Mouse (Mus musculus) frontal cortex, adult (tissue): ENCODE data around the gene Srebf1.

ENCODE experiments used
- ATAC-seq: cut with Nextera tagmentation; 2 replicates; pipeline ENCODE4 v1.9.2; 2017; ENCODE audit warnings: mild to moderate bottlenecking, moderate library complexity, mixed read lengths; ENCODE audit not compliant: low TSS enrichment

Srebf1 gene

GRCm38 (mm10) chr11:60222469-60223236, at the start of gene Srebf1:
TSS of gene Srebf1 (minus strand) at chr11:60222581.
- peak; percentile 25 for ATAC-seq

- no peak for ATAC-seq
Measured at GRCm38 (mm10) chr11:60268563-60268962, 46.2 kb upstream of the Srebf1 start.

DNA sequence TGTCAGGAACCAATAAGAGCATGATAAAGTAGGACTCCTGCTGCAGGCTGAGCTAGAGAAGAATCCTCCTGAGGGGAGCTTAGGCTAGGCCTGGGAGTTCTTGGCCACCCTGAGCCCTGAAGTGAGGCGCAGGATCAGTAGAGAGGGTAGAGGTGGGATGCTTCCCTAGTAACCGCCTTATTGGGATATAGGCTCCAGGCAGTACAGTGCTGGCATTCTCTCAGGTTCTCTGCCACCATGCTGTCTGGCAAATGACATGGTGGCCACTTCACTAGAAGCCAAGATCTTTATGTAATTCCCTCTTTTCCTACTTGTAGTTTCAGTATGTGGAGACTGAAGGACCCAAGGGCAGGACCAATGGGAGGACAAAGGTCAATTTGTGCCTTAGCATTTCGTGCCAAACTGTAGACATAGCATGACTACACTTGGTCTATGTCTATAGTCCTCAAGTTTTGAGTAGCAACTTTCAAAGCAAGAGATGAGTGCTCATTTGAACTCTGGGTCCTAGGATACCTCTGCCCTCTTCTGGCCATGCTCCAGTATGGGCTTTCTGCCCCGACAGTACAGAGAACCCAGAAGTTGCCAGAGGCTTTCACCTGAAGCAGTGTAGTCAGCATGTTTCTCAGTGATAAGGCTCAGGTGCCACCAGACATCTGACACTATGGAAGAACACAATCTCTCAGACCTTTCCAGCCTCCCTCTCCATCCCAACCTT, 43.0 kb upstream of the Srebf1 start:
- no peak for ATAC-seq

GRCm38 (mm10) chr11:60264651-60265050, 42.3 kb upstream of the Srebf1 start:
- no peak for ATAC-seq

DNA sequence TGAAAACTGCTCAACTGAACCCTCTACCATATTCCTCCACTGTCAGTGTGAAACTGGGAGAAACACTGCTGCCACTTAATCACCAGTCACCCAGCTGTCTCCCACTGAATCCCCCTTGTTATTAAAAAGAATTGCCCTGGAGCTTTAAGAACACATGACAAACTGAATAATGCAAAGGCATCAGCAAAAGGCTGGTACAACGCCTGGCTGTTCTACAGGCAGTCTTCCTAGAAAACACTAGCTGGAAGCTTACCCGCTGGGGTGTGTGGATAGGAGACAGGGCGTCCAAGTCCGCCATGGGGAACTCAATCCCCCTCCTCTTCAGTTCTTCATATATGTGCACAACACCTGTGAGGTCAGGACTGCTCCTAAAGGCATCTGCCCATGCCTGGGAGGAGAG, 40.0 kb upstream of the Srebf1 start:
- no peak for ATAC-seq

- peak; percentile 53; the same call in 1 of the 2 replicates for ATAC-seq
Measured at GRCm38 (mm10) chr11:60260743-60261142, 38.4 kb upstream of the Srebf1 start.

GRCm38 (mm10) chr11:60257696-60258095, 35.3 kb upstream of the Srebf1 start:
- no peak for ATAC-seq

DNA sequence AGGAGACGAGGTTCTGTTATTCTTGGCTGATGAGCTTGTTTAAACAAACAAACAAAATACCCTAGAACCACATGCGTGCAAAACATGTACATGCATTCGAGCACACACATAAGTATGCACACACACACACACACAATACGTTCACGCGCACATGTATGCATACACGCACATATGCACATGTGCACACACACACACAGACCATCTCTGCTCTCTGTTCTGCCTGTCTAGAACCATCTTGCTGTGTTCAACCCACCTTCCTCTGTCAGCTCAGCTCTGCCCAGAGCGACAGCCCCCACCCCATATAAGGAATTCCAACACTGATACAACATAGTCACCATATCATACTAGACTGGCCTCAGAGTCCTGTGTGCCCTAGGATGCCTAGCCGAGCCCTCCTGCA, 34.3 kb upstream of the Srebf1 start:
- ATAC-seq = no peak

- ATAC-seq = peak; percentile 25; the same call in 1 of the 2 replicates
Measured at GRCm38 (mm10) chr11:60256176-60256681, 33.8 kb upstream of the Srebf1 start.

DNA sequence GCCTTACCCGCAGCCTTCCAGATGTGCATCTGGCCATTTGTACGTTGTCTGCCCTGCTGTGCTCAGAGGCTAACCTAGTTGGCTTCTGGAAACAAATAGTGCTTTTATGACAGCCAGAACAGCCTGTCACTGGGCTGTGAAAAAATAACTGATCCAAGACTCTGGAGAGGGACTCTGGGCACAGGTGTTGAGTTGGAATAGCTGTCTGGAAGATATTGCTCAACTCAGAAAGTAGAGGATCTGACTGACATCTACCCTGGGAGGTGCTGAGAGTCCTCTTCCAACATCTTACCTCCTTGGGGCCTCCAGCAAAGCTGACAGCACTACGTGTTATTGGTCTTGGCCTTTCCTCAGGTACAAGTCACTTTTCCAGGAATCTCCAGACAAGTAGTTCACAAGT, 33.3 kb upstream of the Srebf1 start:
- no peak for ATAC-seq

DNA sequence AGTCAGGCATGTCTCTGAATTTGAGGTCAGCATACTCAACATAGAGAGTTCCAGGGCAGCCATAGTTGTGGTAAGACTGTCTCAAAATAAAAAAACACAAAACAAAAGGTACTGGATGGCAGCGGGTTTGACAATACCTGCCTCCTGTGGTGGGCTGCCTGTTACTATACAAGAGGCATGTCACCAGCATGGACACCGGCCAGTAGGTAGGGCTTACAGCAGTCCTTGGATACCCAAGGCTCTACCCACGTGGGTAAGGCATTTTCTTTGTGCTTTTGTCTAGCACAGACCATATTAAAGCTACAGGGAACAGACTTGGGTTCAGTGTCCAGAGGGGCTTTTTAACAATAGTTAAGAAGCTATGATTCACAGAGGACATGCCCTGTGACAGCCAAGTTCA, 32.8 kb upstream of the Srebf1 start:
- no peak for ATAC-seq

- no peak for ATAC-seq
Measured at GRCm38 (mm10) chr11:60254308-60254707, 31.9 kb upstream of the Srebf1 start.

GRCm38 (mm10) chr11:60253546-60253945, 31.2 kb upstream of the Srebf1 start:
- ATAC-seq = no peak

DNA sequence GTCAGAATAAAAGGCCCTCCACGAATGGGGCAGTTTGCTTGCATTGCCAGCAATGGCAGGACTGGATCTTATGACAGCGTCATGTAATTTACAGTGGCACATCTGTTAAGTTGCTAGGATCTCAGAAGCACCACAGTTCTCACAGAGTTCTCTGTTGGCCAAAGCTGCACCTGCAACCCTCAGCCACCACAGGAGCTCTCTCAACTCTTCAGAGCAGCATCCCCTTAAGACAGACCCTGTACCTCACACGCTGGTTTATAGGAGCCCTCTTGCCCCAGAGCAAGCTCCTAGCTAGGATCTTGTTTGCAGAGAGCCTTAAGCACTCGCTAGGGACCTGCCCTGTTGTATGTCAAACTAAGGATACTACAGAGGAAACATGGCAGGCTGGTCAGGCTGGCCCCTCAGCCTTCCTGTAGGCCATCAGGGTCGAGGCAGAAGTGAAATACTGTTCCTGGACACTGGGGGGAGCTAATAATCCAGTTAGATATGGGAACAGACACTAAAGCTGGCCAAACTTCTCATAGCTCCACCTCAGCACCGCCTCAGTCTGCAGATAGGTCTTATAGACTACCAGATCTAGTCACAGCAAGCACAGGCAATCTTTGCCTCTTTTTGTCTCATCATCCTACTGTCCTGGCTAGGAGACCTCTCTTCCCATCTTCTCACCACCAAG, 28.7 kb upstream of the Srebf1 start:
- no peak for ATAC-seq

DNA sequence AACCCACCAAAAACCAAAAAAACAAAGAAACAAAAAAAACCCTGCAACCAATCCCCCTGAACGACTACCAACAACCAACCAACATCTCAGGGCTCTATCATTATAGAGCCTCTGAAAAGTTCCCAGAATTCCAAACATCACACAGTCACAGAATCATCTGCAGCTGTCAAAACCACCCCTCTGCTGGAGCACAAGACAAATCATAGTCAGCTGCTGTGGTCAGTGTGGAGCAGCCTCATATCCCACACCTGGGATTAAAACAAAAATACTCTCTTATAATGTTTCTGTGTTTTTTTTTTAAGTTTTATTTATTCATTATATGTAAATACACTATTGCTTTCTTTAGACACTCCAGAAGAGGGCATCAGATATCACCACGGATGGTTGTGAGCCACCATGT, 27.5 kb upstream of the Srebf1 start:
- ATAC-seq = no peak

DNA sequence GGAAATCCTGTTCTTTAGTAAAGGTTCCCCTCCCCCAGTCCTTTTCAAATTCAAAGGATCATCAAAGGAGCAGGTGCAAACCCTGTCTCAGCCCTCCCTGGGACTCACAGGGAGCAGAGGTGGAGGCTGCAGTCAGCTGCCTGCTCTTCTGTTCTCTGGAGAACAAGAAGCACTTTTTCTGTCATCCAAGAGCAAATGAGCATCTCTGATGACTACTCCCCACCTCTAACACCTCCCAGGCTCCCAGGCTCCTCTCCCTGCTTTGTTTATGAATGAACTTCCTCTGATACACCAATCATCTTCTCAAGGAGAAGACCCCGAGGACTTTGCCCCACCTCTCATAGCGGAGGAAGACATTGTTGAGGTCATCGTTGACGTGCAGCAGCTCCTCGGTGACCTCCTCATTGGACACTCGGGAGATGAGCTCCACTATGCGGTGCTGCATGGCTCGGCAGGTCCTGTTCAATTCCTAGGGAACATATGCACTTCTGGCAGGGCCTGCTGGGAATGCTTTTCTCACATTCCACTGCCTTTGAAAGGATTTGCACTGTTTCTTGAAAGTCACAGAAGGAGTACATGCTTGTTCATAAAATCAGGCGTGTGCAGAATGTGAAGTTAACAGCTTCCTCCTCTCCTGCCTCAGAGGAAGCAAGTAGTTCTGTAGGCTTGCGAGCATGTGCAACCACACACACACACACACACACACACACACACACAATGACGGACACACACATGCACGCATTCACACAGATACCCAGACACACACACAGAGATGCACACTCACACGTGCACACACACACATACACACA, 26.4 kb upstream of the Srebf1 start:
- peak; percentile 46; the same call in 1 of the 2 replicates for ATAC-seq

GRCm38 (mm10) chr11:60247753-60248550, 25.6 kb upstream of the Srebf1 start:
- ATAC-seq = peak; percentile 44; the same call in 1 of the 2 replicates

- ATAC-seq = peak; percentile 59
Measured at GRCm38 (mm10) chr11:60246077-60246476, 23.7 kb upstream of the Srebf1 start.

DNA sequence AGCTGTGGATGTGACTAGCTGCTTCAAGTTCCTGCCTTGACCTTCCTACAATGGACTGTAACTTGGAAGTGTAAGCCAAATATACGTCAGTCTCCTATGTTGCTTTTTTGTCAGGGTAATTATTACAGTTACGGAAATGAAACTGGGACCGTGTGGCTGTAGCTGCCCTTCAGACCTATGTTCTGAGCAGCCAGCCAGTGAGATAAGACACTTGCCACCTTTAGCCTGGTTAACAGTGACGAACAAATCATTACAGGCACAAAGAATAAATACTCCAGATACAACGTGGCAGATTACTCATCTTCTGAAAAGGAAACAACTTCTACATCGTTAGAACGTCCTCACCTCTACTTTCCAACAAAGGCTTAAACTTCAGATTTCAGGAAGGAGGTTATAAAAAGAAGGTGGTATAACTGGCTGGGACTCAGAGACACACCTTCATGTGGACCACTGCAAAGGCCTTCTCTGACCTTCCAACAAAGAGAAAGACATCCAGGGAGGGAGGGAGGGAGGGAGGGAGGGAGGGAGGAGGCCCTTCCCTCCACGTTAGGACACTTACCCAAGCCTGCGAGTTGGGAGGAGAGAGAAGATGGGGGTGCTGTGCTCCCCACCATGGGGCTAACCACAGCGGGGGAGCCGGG, 22.2 kb upstream of the Srebf1 start:
- ATAC-seq = no peak

DNA sequence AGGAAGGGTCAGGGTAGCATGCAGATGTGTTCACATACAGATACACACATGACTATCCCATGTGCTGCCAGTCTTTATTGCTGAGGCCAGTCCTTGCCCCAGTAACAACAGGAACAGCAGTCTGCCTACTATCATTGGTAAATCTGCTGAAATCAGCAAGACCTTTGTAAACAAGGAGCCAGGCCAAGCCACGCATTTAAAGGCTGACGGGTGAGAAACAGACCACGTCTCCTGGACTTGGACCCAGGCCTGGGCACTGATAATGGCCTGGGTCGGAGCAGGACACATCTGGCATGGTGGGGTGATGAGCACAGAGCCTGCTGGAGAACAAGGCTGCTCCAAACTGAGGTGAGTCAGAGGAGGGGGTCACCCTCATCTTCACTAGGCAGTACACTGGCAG, 18.1 kb upstream of the Srebf1 start:
- ATAC-seq = no peak
